Mouse (Mus musculus): ENCODE data around the gene Cyth2. TPM values are rescaled to one million over a fixed set of nuclear protein-coding genes. Genes with fewer than 3 reads are reported as not detected.

Cyth2 gene
- total RNA-seq (2014; fragmentation: Nextera tagmentation) (14.5 and 18.5 TPM in 2 replicates), total RNA-seq (2017) (40.9 and 47.6 TPM in 2 replicates), polyA plus RNA-seq (2012) (85.5 and 121 TPM in 2 replicates)

- DNase-seq (ENCODE audit: low spot score) (peak; percentile 100), ATAC-seq (ENCODE audit: extremely low read depth, insufficient number of reproducible peaks, low FRiP score, poor library complexity, severe bottlenecking) (peak; percentile 99)
- TF ChIP-seq POLR2AphosphoS5 (IDR thresholded peaks at IDR 0.05; ENCODE audit: insufficient replicate concordance, low read depth, low read length) (no peak), GATA2 (IDR thresholded peaks at IDR 0.05; ENCODE audit: borderline replicate concordance, low read depth, low read length) (no peak), GATA1 (IDR thresholded peaks at IDR 0.05; ENCODE audit: borderline replicate concordance, low read length) (no peak), TAL1 (conservative IDR thresholded peaks at IDR 0.05; ENCODE audit: low read depth, low read length) (no peak), CTCF (IDR thresholded peaks at IDR 0.05; ENCODE audit: low read depth, low read length) (no peak)
Observed at GRCm38 (mm10) chr7:45813787-45814779, at the start of gene Cyth2. Cyth2 (minus strand) TSS chr7:45814581.

GRCm38 (mm10) chr7:45862804-45863203, 48.4 kb upstream of the Cyth2 start:
- H3K9me3 ChIP-seq (replicated peaks) = peaks cover 5% of the 10 kb centered on the region
- H3K36me3 ChIP-seq (replicated peaks) = no peaks in the 10 kb centered on the region
- no peak for DNase-seq (ENCODE audit: low spot score)
- no peak overlapping the region for H3K4me3 ChIP-seq (ENCODE audit: low read depth, low read length)
- H3K27me3 ChIP-seq (ENCODE audit: insufficient read depth, low read length) = peaks cover 43% of the 10 kb centered on the region
- ATAC-seq (ENCODE audit: extremely low read depth, insufficient number of reproducible peaks, low FRiP score, poor library complexity, severe bottlenecking) = no peak
- peaks cover 7% of the 10 kb centered on the region; the same call in 1 of the 2 replicates for H3K4me1 ChIP-seq (ENCODE audit: insufficient read depth, low read depth, low read length)
- no peak for TF ChIP-seq GATA2 (IDR thresholded peaks at IDR 0.05; ENCODE audit: borderline replicate concordance, low read depth, low read length)
- no peak for TF ChIP-seq TAL1 (conservative IDR thresholded peaks at IDR 0.05; ENCODE audit: low read depth, low read length)
- TF ChIP-seq POLR2AphosphoS5 (IDR thresholded peaks at IDR 0.05; ENCODE audit: insufficient replicate concordance, low read depth, low read length) = no peak
- no peak for TF ChIP-seq GATA1 (IDR thresholded peaks at IDR 0.05; ENCODE audit: borderline replicate concordance, low read length)
- no peak for TF ChIP-seq CTCF (IDR thresholded peaks at IDR 0.05; ENCODE audit: low read depth, low read length)

More at GRCm38 (mm10) chr7:45813787-45814779, at the start of gene Cyth2:
- H3K4me3 ChIP-seq (ENCODE audit: low read depth, low read length) = peak within 1 kb of the TSS; percentile 83
- peaks cover 62% of the 10 kb centered on the region for H3K36me3 ChIP-seq (replicated peaks)
- peaks cover 36% of the 10 kb centered on the region for H3K4me1 ChIP-seq (ENCODE audit: insufficient read depth, low read depth, low read length)
- H3K9me3 ChIP-seq (replicated peaks) = no peaks in the 10 kb centered on the region
- H3K27me3 ChIP-seq (ENCODE audit: insufficient read depth, low read length) = no peaks in the 10 kb centered on the region

- Histone ChIP-seq H3K9me3 (replicated peaks) (no peaks in the 10 kb centered on the region), H3K4me1 (ENCODE audit: insufficient read depth, low read depth, low read length) (no peaks in the 10 kb centered on the region), H3K36me3 (replicated peaks) (no peaks in the 10 kb centered on the region), H3K4me3 (ENCODE audit: low read depth, low read length) (no peak overlapping the region), H3K27me3 (ENCODE audit: insufficient read depth, low read length) (peaks cover 43% of the 10 kb centered on the region)
- no peak for TF ChIP-seq CTCF (IDR thresholded peaks at IDR 0.05; ENCODE audit: low read depth, low read length)
- no peak for DNase-seq (ENCODE audit: low spot score)
- ATAC-seq (ENCODE audit: extremely low read depth, insufficient number of reproducible peaks, low FRiP score, poor library complexity, severe bottlenecking) = no peak
Observed at GRCm38 (mm10) chr7:45859008-45859407, 44.6 kb upstream of the Cyth2 start.

GRCm38 (mm10) chr7:45856950-45857901, 42.8 kb upstream of the Cyth2 start:
- Histone ChIP-seq H3K27me3 (ENCODE audit: insufficient read depth, low read length) (peaks cover 45% of the 10 kb centered on the region), H3K4me1 (ENCODE audit: insufficient read depth, low read depth, low read length) (no peaks in the 10 kb centered on the region), H3K9me3 (replicated peaks) (no peaks in the 10 kb centered on the region), H3K4me3 (ENCODE audit: low read depth, low read length) (no peak overlapping the region), H3K36me3 (replicated peaks) (no peaks in the 10 kb centered on the region)
- DNase-seq (ENCODE audit: low spot score) = no peak
- ATAC-seq (ENCODE audit: extremely low read depth, insufficient number of reproducible peaks, low FRiP score, poor library complexity, severe bottlenecking) = no peak
- no peak for TF ChIP-seq TAL1 (conservative IDR thresholded peaks at IDR 0.05; ENCODE audit: low read depth, low read length)
- no peak for TF ChIP-seq GATA2 (IDR thresholded peaks at IDR 0.05; ENCODE audit: borderline replicate concordance, low read depth, low read length)
- TF ChIP-seq POLR2AphosphoS5 (IDR thresholded peaks at IDR 0.05; ENCODE audit: insufficient replicate concordance, low read depth, low read length) = no peak
- no peak for TF ChIP-seq CTCF (IDR thresholded peaks at IDR 0.05; ENCODE audit: low read depth, low read length)
- no peak for TF ChIP-seq GATA1 (IDR thresholded peaks at IDR 0.05; ENCODE audit: borderline replicate concordance, low read length)

- DNase-seq (ENCODE audit: low spot score) (no peak), ATAC-seq (ENCODE audit: extremely low read depth, insufficient number of reproducible peaks, low FRiP score, poor library complexity, severe bottlenecking) (no peak)
- Histone ChIP-seq H3K4me1 (ENCODE audit: insufficient read depth, low read depth, low read length) (no peaks in the 10 kb centered on the region), H3K36me3 (replicated peaks) (no peaks in the 10 kb centered on the region), H3K27me3 (ENCODE audit: insufficient read depth, low read length) (peaks cover 45% of the 10 kb centered on the region), H3K4me3 (ENCODE audit: low read depth, low read length) (no peak overlapping the region), H3K9me3 (replicated peaks) (no peaks in the 10 kb centered on the region)
- TF ChIP-seq GATA1 (IDR thresholded peaks at IDR 0.05; ENCODE audit: borderline replicate concordance, low read length) = no peak
- TF ChIP-seq POLR2AphosphoS5 (IDR thresholded peaks at IDR 0.05; ENCODE audit: insufficient replicate concordance, low read depth, low read length) = no peak
Observed at GRCm38 (mm10) chr7:45853089-45853488, 38.7 kb upstream of the Cyth2 start.

GRCm38 (mm10) chr7:45850661-45851060, 36.3 kb upstream of the Cyth2 start:
- ATAC-seq (ENCODE audit: extremely low read depth, insufficient number of reproducible peaks, low FRiP score, poor library complexity, severe bottlenecking) = no peak

More at GRCm38 (mm10) chr7:45850661-45851060, 36.3 kb upstream of the Cyth2 start:
- Histone ChIP-seq H3K4me3 (ENCODE audit: low read depth, low read length) (no peak overlapping the region), H3K9me3 (replicated peaks) (no peaks in the 10 kb centered on the region), H3K36me3 (replicated peaks) (no peaks in the 10 kb centered on the region), H3K27me3 (ENCODE audit: insufficient read depth, low read length) (peaks cover 35% of the 10 kb centered on the region), H3K4me1 (ENCODE audit: insufficient read depth, low read depth, low read length) (no peaks in the 10 kb centered on the region)
- DNase-seq (ENCODE audit: low spot score) = no peak
- TF ChIP-seq TAL1 (conservative IDR thresholded peaks at IDR 0.05; ENCODE audit: low read depth, low read length) = no peak
- no peak for TF ChIP-seq CTCF (IDR thresholded peaks at IDR 0.05; ENCODE audit: low read depth, low read length)
- TF ChIP-seq GATA1 (IDR thresholded peaks at IDR 0.05; ENCODE audit: borderline replicate concordance, low read length) = no peak
- TF ChIP-seq POLR2AphosphoS5 (IDR thresholded peaks at IDR 0.05; ENCODE audit: insufficient replicate concordance, low read depth, low read length) = no peak
- no peak for TF ChIP-seq GATA2 (IDR thresholded peaks at IDR 0.05; ENCODE audit: borderline replicate concordance, low read depth, low read length)
